ENCODE assay signal across 25 mouse cellular contexts in the genomic region with DNA sequence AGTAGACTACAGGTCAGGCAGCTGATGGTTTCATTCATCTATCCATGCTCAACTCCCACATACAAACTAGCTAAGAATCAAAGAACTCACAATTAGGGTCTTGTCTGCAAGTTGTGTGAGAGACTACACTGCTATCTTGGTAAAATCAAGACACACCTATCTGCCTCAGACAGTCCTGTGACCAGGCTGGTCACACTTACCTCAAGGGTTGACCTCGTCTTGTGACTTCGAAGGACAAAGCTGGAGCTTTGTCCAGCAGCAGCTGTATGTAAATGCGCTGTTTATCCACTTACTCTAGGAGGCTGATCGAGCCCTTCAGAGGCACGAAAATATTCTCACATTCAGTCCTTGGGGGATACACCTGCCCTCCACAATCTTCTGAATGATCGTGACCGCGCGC.
"Had no signal": no experiment of that assay in that cellular context is flagged by ENCODE, and none has a peak within 500 bp of the region (broad histone marks: within the 10 kb centered on the region; RNA-seq: fewer than 3 reads in every experiment).

No protein-coding gene starts in this region.

- H3K9me3 ChIP-seq: heart, embryonic 12.5 days; hindbrain, embryonic 13.5 days; hindbrain, embryonic 15.5 days; kidney, embryonic 15.5 days; limb, embryonic 10.5 days; limb, embryonic 12.5 days; liver, embryonic 13.5 days had no signal

- H3K4me2 ChIP-seq: heart, embryonic 12.5 days; hindbrain, embryonic 13.5 days; hindbrain, embryonic 15.5 days; kidney, embryonic 15.5 days; limb, embryonic 12.5 days; liver, embryonic 11.5 days; liver, embryonic 13.5 days had no signal

- H3K27ac ChIP-seq: heart, adult 2 months; hindbrain, embryonic 13.5 days; hindbrain, embryonic 15.5 days; hindbrain, postnatal 0 days; kidney, embryonic 15.5 days; kidney, postnatal 0 days; limb, embryonic 10.5 days; limb, embryonic 12.5 days; liver, embryonic 13.5 days had no signal

- DNase-seq: gastrocnemius, postnatal 14 days; gastrocnemius, postnatal 36 days; heart, adult 11 months; heart, adult 2 months; heart, postnatal 14 days; heart, postnatal 36 days; kidney, adult 11 months; kidney, adult 2 months; kidney, adult 9 months; kidney, postnatal 14 days; kidney, postnatal 36 days; layer of hippocampus, adult 9-11 months; layer of hippocampus, postnatal 36 days; liver; liver, embryonic 13.5 days had no signal

- H3K27me3 ChIP-seq: heart, embryonic 12.5 days; hindbrain, embryonic 13.5 days; hindbrain, embryonic 15.5 days; kidney, embryonic 15.5 days; limb, embryonic 12.5 days; liver, embryonic 13.5 days had no signal

- H3K4me3 ChIP-seq: heart, adult 2 months; heart, embryonic 12.5 days; hindbrain, embryonic 13.5 days; hindbrain, embryonic 15.5 days; kidney, embryonic 15.5 days; limb, embryonic 10.5 days; limb, embryonic 12.5 days; liver, embryonic 13.5 days had no signal

- ATAC-seq: hindbrain, postnatal 0 days; intestine, embryonic 16.5 days had no signal

- H3K9ac ChIP-seq: heart, embryonic 12.5 days; hindbrain, embryonic 13.5 days; hindbrain, embryonic 15.5 days; kidney, embryonic 15.5 days; limb, embryonic 12.5 days; liver, embryonic 13.5 days had no signal
